Mouse (Mus musculus): ENCODE results near the gene Lrwd1. TPM values are rescaled to one million over a fixed set of nuclear protein-coding genes. Genes with fewer than 3 reads are reported as not detected.

Lrwd1 gene
- total RNA-seq, 2 experiments from 2014 or later: 17.6 to 21.0 TPM

- DNase-seq (ENCODE audit: low spot score in 2 of 2): no peak
Measured at GRCm38 (mm10) chr5:136094249-136095010, 41.4 kb downstream of the Lrwd1 start.

- DNase-seq (ENCODE audit: low spot score in 2 of 2): no peak
Measured at GRCm38 (mm10) chr5:136091927-136092326, 43.9 kb downstream of the Lrwd1 start.

GRCm38 (mm10) chr5:136088821-136089575 is 46.9 kb downstream of the Lrwd1 start:
- DNase-seq (ENCODE audit: low spot score in 2 of 2): no peak

- DNase-seq (ENCODE audit: low spot score in 2 of 2): no peak
Measured at GRCm38 (mm10) chr5:136086290-136086689, 49.6 kb downstream of the Lrwd1 start.

GRCm38 (mm10) chr5:136084891-136085651 is 50.8 kb downstream of the Lrwd1 start:
- DNase-seq (ENCODE audit: low spot score in 2 of 2): peak in 1 of 2 experiments; percentile 11

GRCm38 (mm10) chr5:136084144-136084881 is 51.6 kb downstream of the Lrwd1 start:
- no peak for DNase-seq (ENCODE audit: low spot score in 2 of 2)

GRCm38 (mm10) chr5:136083669-136084107 is 52.2 kb downstream of the Lrwd1 start, which contains the start of gene Rasa4:
Gene Rasa4, plus strand, starts transcription at chr5:136083916.
- peak; percentile 72 to 83 for DNase-seq (ENCODE audit: low spot score in 2 of 2)

GRCm38 (mm10) chr5:136082345-136082744 is 53.5 kb downstream of the Lrwd1 start:
- DNase-seq (ENCODE audit: low spot score in 2 of 2): no peak

GRCm38 (mm10) chr5:136078136-136078535 is 57.7 kb downstream of the Lrwd1 start:
- no peak for DNase-seq (ENCODE audit: low spot score in 2 of 2)

- DNase-seq (ENCODE audit: low spot score in 2 of 2): no peak
Measured at GRCm38 (mm10) chr5:136077001-136077550, 58.8 kb downstream of the Lrwd1 start.

GRCm38 (mm10) chr5:136076284-136076683 is 59.6 kb downstream of the Lrwd1 start:
- no peak for DNase-seq (ENCODE audit: low spot score in 2 of 2)

GRCm38 (mm10) chr5:136075076-136075475 is 60.8 kb downstream of the Lrwd1 start:
- no peak for DNase-seq (ENCODE audit: low spot score in 2 of 2)

GRCm38 (mm10) chr5:136073526-136073925 is 62.3 kb downstream of the Lrwd1 start:
- no peak for DNase-seq (ENCODE audit: low spot score in 2 of 2)

GRCm38 (mm10) chr5:136073051-136073450 is 62.8 kb downstream of the Lrwd1 start:
- no peak for DNase-seq (ENCODE audit: low spot score in 2 of 2)

Small RNAs within 50 kb of the gene (microRNA-seq; reads per million reads assigned to microRNA genes)
- gene Mir7035: not detected

Other genes with a start within 250 kb of the Lrwd1 start
- 10 to 100 TPM; 49.4 to 56.5 TPM for gene Hspb1, start 248.2 kb downstream of the Lrwd1 start, total RNA-seq (2021)
- gene Ywhag, start 201.5 kb downstream of the Lrwd1 start, total RNA-seq (2021): 100 to 1,000 TPM; 285 to 303 TPM
- gene Ssc4d, start 161.5 kb downstream of the Lrwd1 start, total RNA-seq (2021): 1 to 10 TPM; 6.7 to 8.1 TPM
- gene Zp3, start 156.0 kb downstream of the Lrwd1 start, total RNA-seq (2021): under 1 TPM in 1 of 2 experiments, not detected in 1; 0.45 TPM
- 10 to 100 TPM; 18.6 to 19.0 TPM for gene Dtx2, start 141.3 kb downstream of the Lrwd1 start, total RNA-seq (2021)
- gene Upk3b, start 97.6 kb downstream of the Lrwd1 start, total RNA-seq (2021): 10 to 100 TPM; 14.2 to 15.0 TPM
- under 1 TPM in 1 of 2 experiments, not detected in 1; 0.78 TPM for gene Upk3bl, start 81.6 kb downstream of the Lrwd1 start, total RNA-seq (2021)
- gene Rasa4, start 52.2 kb downstream of the Lrwd1 start, total RNA-seq (2021): 10 to 100 TPM; 15.2 to 19.6 TPM
- 10 to 100 TPM; 94.6 to 96.8 TPM for gene Polr2j, start 19.4 kb downstream of the Lrwd1 start, total RNA-seq (2021)
- gene Alkbh4, start 72 bp upstream of the Lrwd1 start, total RNA-seq (2021): 10 to 100 TPM; 10.2 to 11.5 TPM
- gene Orai2, start 34.6 kb upstream of the Lrwd1 start, total RNA-seq (2021): 1 to 10 TPM; 6.5 to 7.3 TPM
- 10 to 100 TPM; 35.4 to 36.7 TPM for gene Prkrip1, start 62.9 kb upstream of the Lrwd1 start, total RNA-seq (2021)
- gene Sh2b2, start 110.5 kb upstream of the Lrwd1 start, total RNA-seq (2021): 10 to 100 TPM; 15.6 to 18.6 TPM